Mouse (Mus musculus): ENCODE data around the gene Adig.

Gene Adig

GRCm38 (mm10) chr2:158545266-158545665, 42.9 kb downstream of the Adig start:
- no peak for DNase-seq

GRCm38 (mm10) chr2:158546751-158547150, 44.3 kb downstream of the Adig start:
- peak; percentile 69 for DNase-seq

- peak; percentile 70 for DNase-seq
These were observed 47.7 kb downstream of the Adig start for GRCm38 (mm10) chr2:158550067-158550466.

- no peak for DNase-seq
These were observed 52.0 kb downstream of the Adig start for GRCm38 (mm10) chr2:158554366-158554765.

GRCm38 (mm10) chr2:158555252-158555651, 52.8 kb downstream of the Adig start:
- no peak for DNase-seq

- DNase-seq = no peak
These were observed 53.4 kb downstream of the Adig start for GRCm38 (mm10) chr2:158555812-158556211.

GRCm38 (mm10) chr2:158556225-158556624, 53.8 kb downstream of the Adig start:
- DNase-seq = peak; percentile 68

GRCm38 (mm10) chr2:158556750-158557149, 54.3 kb downstream of the Adig start:
- no peak for DNase-seq

Measured in right cerebral cortex, adult 18-20 months (tissue).